Mouse (Mus musculus): ENCODE results near the gene Csrnp2.

The Csrnp2 gene

GRCm38 (mm10) chr15:100473926-100474503 lies 21.3 kb downstream of the Csrnp2 start:
- no peak for DNase-seq (ENCODE audit: low spot score)

- no peak for DNase-seq (ENCODE audit: low spot score)
Observed at GRCm38 (mm10) chr15:100470037-100470436, 25.3 kb downstream of the Csrnp2 start.

- no peak for DNase-seq (ENCODE audit: low spot score)
Observed at GRCm38 (mm10) chr15:100469189-100469545, 26.1 kb downstream of the Csrnp2 start.

GRCm38 (mm10) chr15:100468295-100469188 lies 26.7 kb downstream of the Csrnp2 start, which contains the start of gene Letmd1:
TSS of gene Letmd1 (plus strand) at chr15:100469023.
- peak; percentile 90 for DNase-seq (ENCODE audit: low spot score)

DNA sequence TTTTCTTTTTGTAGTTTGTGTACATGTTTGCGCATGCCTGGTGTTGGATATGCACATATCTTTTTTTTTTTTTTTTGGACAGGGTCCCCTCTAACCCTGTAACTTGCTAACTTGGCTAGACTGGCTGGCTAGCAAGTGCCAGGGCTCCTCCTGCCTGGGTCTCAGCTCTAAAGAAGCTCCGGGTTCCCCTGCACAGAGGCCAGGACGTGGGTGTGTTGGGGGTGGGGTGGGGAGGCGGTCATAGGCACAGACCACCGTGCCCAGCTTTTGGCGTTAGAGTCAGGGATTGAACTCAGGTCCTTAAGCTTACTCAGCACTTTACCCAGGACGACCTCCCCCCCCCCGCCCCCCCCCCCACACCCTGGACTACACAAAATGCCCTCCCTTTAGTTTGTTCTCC lies 27.6 kb downstream of the Csrnp2 start:
- DNase-seq (ENCODE audit: low spot score), result no peak

- DNase-seq (ENCODE audit: low spot score), result no peak
Observed at GRCm38 (mm10) chr15:100465432-100465831, 29.9 kb downstream of the Csrnp2 start.

DNA sequence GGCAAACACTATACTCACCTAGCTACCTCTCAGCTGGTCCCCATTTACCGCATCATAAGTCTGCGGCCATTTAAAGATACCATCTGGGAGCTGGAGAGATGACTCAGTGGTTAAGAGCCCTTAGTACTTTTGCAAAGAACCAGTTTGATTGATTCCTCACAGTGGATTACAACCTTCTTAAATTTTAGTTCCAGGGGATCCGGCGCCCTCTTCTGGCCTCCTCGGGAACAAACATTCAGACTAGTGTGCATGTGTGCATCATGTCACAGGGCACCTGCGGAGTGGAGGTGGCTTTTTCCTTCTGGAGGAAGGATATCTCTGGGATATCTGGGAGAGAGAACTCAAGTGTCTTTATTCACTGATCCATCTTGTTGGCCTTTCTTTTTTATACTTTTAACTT lies 31.6 kb downstream of the Csrnp2 start:
- DNase-seq (ENCODE audit: low spot score), result peak; percentile 83

GRCm38 (mm10) chr15:100462086-100462485 lies 33.2 kb downstream of the Csrnp2 start:
- DNase-seq (ENCODE audit: low spot score), result no peak

DNA sequence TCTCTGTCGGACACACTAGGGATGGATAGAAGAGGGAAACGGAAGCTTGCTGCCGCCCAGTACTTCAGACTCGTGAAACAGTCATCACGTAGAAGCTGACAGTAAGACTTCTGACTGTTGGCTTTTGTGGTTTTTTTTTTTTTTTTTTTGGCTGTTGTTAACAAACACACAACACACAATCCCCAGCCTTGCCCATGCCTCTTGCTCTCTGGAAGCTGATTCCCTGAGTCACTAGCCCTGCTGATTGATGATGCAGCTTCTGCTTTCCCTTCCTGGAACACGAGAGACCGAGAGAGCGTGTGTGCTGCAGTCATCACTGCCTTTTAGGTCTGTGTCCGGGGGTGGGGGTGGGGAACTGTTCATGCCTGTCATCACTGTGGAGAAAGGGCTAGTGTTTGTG lies 33.6 kb downstream of the Csrnp2 start:
- DNase-seq (ENCODE audit: low spot score), result no peak

DNA sequence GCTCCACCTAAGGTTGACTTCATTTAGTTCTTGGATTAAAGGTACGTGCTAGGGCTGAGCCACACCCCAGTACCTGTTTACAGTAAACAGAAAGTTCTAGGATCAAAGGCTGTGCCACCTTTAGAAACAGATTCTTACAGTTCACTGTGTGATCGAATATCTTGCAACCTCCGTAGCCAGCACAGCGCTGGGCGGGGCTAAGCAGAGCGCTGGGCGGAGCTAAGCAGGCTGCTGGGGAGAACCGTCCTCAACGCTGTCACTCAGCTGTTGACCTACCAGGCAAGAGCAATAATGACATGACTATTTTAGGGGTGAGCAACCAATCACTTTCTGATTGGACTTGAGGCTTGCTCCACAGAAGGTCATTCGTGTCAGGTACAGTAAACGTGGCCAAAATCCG lies 34.3 kb downstream of the Csrnp2 start:
- no peak for DNase-seq (ENCODE audit: low spot score)

DNA sequence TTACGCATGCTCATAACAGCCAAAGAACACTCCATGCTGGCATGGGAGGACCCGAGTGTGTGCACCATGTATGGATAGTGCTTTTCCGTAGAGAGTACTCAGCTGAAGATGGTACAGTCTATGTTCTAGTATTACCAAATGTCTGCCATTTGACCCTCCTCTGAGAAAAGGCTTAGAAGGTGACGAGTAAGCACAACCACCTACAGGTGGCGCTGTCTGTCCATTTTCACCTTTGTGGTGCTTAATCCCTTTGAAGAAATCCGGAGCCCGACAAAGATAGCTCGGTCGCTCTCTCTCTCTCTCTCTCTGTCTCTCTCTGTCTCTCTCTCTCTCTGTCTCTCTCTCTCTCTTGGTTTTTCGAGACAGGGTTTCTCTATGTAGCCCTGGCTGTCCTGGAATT lies 37.2 kb downstream of the Csrnp2 start:
- peak; percentile 83 for DNase-seq (ENCODE audit: low spot score)

DNA sequence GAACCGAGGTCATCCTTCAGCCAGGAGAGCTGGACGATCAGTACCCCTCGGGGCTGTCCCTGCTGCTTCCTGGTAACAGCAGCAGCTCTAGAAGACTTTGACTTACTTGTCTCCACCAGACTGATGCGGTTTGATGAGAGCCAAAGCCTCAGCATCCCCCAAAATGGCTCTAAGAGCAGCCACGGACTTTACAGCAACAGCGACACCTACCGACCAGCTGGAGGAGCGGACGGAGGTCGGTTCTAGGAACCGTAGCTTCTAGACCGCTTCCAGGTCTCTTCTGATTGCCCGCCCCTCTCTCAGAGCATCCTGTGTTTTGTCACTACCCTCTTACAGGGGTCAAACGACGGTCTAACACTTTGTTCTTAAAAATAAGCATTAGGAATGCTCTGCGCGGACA lies 37.9 kb downstream of the Csrnp2 start:
- DNase-seq (ENCODE audit: low spot score), result peak; percentile 90

- no peak for DNase-seq (ENCODE audit: low spot score)
Observed at GRCm38 (mm10) chr15:100456356-100456991, 38.8 kb downstream of the Csrnp2 start.

DNA sequence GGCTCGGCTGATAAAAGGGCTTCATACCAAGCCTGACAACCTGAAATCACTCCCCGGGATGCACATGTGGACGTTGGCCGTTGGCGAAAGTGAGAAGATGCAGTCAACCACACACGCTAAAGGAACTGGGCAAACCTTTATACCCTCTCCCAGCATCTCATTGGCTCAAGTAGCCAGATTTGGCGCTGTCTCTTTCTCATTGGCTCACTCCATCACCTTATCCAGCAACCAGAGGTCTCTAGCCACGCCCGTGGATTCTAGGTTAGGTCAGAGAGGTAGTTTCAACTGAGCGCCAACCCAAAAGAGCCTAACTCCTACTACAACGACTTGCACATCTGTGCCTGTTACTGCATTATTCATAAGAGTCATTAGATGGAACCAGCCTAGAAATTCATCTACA lies 42.8 kb downstream of the Csrnp2 start:
- DNase-seq (ENCODE audit: low spot score), result no peak

DNA sequence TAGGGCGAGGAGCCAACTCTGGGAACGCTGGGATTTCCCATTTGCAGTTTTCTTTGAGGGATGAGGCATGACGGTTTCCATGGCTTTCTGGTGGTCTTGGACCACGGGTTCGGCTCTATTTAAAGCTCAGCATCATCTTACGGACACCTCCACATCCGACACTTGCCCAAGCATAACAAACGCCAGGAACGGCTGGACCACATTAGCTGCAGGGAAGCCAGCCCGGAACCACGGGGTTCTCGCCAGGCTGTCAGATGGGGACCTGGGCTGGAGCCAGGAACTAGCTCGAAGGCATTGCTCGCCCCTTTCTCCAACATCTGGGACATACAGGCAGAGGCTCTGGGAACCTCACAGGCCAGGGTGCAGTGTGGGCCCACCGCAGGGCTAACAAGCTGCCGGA lies 44.0 kb downstream of the Csrnp2 start:
- DNase-seq (ENCODE audit: low spot score), result peak; percentile 63

GRCm38 (mm10) chr15:100449495-100449894 lies 45.8 kb downstream of the Csrnp2 start:
- DNase-seq (ENCODE audit: low spot score), result no peak

DNA sequence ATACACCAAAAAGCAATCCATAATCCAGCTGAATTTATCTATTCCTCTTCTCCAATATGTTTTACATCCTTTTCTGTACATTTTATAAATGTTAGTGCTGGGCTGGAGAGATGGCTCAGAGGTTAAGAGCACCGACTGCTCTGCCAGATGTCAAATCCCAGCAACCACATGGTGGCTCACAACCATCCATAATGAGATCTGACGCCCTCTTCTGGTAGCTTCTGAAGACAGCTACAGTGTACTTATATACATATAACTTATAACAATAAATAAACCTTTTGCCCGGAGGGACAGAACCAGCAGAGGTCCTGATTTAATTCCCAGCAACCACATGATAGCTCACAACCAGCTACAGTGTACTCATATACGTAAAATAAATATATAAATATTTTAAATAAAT lies 46.7 kb downstream of the Csrnp2 start:
- DNase-seq (ENCODE audit: low spot score), result no peak

DNA sequence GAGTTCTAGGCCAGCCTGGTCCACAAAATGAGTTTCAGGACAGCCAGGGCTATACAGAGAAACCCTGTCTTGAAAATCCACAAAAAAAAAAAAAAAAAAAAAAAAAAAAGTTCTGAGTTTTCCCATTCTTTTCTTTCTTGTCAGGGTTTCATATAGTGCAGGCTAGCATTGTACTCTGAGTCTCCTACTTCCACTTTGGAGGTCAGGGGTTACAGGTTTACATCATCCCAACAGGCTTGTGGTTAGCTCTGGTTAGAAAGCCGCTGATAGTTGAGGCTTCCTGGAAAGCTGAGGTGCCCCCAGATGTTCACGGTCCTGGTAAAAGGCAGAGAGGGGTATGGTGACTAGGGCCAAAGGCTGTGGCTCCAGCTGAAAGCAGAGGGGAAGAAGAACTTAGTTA lies 48.4 kb downstream of the Csrnp2 start:
- DNase-seq (ENCODE audit: low spot score), result no peak

- DNase-seq (ENCODE audit: low spot score), result peak; percentile 82
Observed at GRCm38 (mm10) chr15:100443126-100443922, 52.0 kb downstream of the Csrnp2 start.

DNA sequence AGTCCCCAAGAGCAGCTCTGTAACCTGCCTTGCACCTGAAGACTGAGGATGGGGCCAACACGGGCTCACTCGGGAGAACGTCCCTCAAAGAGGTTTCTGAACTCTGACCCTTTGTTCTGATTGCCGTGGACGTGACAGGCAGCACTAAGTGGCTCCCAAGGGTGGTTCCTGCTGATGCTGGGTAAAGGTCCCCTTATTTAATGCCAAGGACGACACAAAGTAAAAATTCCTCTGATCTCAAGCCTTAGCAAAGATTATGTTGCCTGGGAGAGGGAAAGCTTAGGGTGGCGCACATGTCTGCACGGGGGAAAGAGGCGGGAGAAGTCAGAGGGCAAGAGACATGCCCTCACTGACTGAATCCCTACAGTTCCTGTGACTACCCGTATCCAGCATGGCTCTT lies 58.8 kb downstream of the Csrnp2 start:
- no peak for DNase-seq (ENCODE audit: low spot score)

DNA sequence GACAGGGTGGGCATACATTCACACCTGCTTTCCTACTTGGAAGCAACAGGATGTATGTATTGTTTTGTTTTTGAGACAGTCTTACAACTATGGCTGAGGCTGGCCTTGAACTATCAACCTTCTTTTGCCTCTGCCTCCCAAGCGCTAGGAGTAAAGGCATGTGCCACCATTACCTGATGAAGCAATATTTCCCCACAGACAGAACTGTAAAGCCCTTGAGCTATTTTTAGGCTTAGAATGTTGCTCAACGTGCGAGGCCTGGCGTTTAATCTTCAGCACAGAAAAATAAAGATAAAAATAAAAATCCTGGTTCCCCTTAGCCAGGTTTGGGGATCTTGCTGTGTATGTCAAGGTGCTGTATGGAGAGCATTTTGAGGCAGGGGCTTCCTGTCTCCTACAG lies 59.2 kb downstream of the Csrnp2 start:
- no peak for DNase-seq (ENCODE audit: low spot score)

- DNase-seq (ENCODE audit: low spot score), result no peak
Observed at GRCm38 (mm10) chr15:100433234-100433633, 62.1 kb downstream of the Csrnp2 start.

All from testis, postnatal 10 days (tissue).